Comparison of ENCODE assay signal across 8 mouse cellular contexts in the genomic region with DNA sequence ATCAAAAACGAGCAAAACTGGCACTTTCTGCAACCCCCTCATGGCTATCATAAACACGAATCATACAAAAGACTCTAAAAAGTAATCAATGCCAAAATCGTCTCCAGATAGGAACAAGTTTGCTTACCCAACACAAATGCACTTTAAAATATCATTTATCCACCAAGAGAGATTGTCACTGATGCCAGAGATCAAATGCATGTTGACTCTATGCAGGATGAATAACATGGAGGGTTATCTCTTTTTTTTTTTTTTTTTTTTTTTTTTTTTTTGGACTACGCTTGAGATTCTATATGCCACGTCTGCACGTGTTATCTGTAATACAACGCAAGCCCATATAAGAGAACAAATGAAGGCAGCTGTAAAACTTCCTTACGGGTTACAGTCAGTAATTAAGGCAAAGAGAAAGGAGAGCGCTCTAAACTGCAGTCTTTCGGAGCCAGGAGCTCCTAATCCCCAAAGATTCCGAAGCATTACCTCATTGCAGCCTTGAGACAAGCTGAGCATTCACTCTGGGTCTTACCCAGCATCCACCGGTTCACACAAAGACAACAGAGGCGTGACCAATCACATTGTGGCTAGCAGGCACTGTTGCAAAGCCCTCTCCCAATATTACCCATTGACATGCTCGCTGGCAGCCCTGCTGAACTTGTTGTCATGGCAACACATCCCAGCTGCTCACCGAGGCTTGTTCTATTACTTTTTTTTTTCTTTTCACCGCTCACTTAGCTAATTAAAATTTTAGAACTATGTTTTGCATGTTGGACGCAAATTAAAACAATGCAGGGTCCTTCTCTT.
A peak's percentile ranks its signal among the peaks of the same experiment; 100 is the strongest.
DNase-seq lines count a peak whose midpoint lies in the region; ATAC-seq and TF ChIP-seq lines count a peak whose summit lies in the region.

No protein-coding gene starts in this region.

- H3K9ac ChIP-seq in embryonic facial prominence, embryonic 13.5 days, result peak overlapping the region; percentile 57
- H3K9ac ChIP-seq in intestine, postnatal 0 days (ENCODE audit: low read depth, low read length), result no peak overlapping the region

- TF ChIP-seq POLR2A in bone marrow, adult 2 months (IDR thresholded peaks at IDR 0.05; ENCODE audit: borderline replicate concordance, control insufficient read depth, low read depth, low read length), result no peak

- H3K27ac ChIP-seq in bone marrow, adult 2 months (ENCODE audit: control insufficient read depth, insufficient read depth, low read depth, low read length, poor library complexity), result no peak overlapping the region; the same call in 1 of the 2 replicates
- H3K27ac ChIP-seq in embryonic facial prominence, embryonic 13.5 days, result peak overlapping the region; percentile 69
- no peak overlapping the region for H3K27ac ChIP-seq in intestine, postnatal 0 days (ENCODE audit: low read depth, low read length)

- no peaks in the 10 kb centered on the region for H3K9me3 ChIP-seq in embryonic facial prominence, embryonic 13.5 days
- H3K9me3 ChIP-seq in intestine, postnatal 0 days (ENCODE audit: control insufficient read depth), result no peaks in the 10 kb centered on the region

- WGBS in bone marrow, adult 2 months, result 33% methylated on average over 17 of the region's 17 CpGs
- 12% methylated on average over 17 of the region's 17 CpGs for WGBS in embryonic facial prominence, embryonic 13.5 days
- WGBS in intestine, postnatal 0 days, result 12% methylated on average over 17 of the region's 17 CpGs

- H3K27me3 ChIP-seq in embryonic facial prominence, embryonic 13.5 days, result no peaks in the 10 kb centered on the region
- H3K27me3 ChIP-seq in intestine, postnatal 0 days (replicated peaks; ENCODE audit: control insufficient read depth, insufficient read depth, low read length), result no peaks in the 10 kb centered on the region

- intact Hi-C loops in left cerebral cortex, postnatal 10 days (cut with DNase I), result loop anchor here (5.0 kb wide), 1 partner anchor 45 kb away; no protein-coding TSS in a partner anchor

- peak overlapping the region; percentile 65 for H3K4me2 ChIP-seq in embryonic facial prominence, embryonic 13.5 days
- H3K4me2 ChIP-seq in intestine, postnatal 0 days (replicated peaks; ENCODE audit: low read depth), result peak overlapping the region; percentile 63

- TF ChIP-seq CTCF in bone marrow, adult 2 months (IDR thresholded peaks at IDR 0.05; ENCODE audit: control insufficient read depth, insufficient read depth, low read length), result no peak
- TF ChIP-seq CTCF in intestine, postnatal 0 days (IDR thresholded peaks at IDR 0.05; ENCODE audit: low read depth), result no peak

- peak; percentile 89 for ATAC-seq in embryonic facial prominence, embryonic 13.5 days (ENCODE audit: insufficient number of reproducible peaks, insufficient read depth, low FRiP score, low TSS enrichment, low read depth)
- peak; percentile 70; the same call in 1 of the 2 replicates for ATAC-seq in intestine, postnatal 0 days
- ATAC-seq in megakaryocyte, adult 5-6 weeks (ENCODE audit: poor library complexity, severe bottlenecking), result peak; percentile 97

- H3K4me1 ChIP-seq in bone marrow, adult 2 months (ENCODE audit: control insufficient read depth, insufficient read depth, low read length), result no peaks in the 10 kb centered on the region; the same call in 1 of the 2 replicates
- H3K4me1 ChIP-seq in embryonic facial prominence, embryonic 13.5 days, result peaks cover 41% of the 10 kb centered on the region
- 0 out of 2 replicates have a peak, but pooled peaks cover 11% of the 10 kb centered on the region for H3K4me1 ChIP-seq in intestine, postnatal 0 days (replicated peaks; ENCODE audit: control insufficient read depth, insufficient read depth, low read length)

- H3K4me3 ChIP-seq in bone marrow, adult 2 months (replicated peaks; ENCODE audit: control insufficient read depth, low read depth, low read length), result peak overlapping the region; percentile 26
- peak overlapping the region; percentile 41 for H3K4me3 ChIP-seq in embryonic facial prominence, embryonic 13.5 days
- peak overlapping the region; percentile 29 for H3K4me3 ChIP-seq in intestine, postnatal 0 days (ENCODE audit: low read depth, low read length)

- no peaks in the 10 kb centered on the region for H3K36me3 ChIP-seq in embryonic facial prominence, embryonic 13.5 days
- no peaks in the 10 kb centered on the region for H3K36me3 ChIP-seq in intestine, postnatal 0 days (ENCODE audit: control insufficient read depth, insufficient read depth)

- peak; percentile 74 to 85 for DNase-seq in heart, adult 18-20 months
- peak; percentile 76 to 85 for DNase-seq in left cerebral cortex, postnatal 10 days (ENCODE audit: extremely low spot score in 1 of 2, low spot score in 2 of 2)
- peak; percentile 65 for DNase-seq in right cerebral cortex, postnatal 14 days
- DNase-seq in spleen, adult 12 weeks (ENCODE audit: low spot score), result no peak
